Mouse (Mus musculus) MEL (cell line): ENCODE measurements around the gene Gm20708. TPM values are rescaled to one million over a fixed set of nuclear protein-coding genes. Genes with fewer than 3 reads are reported as not detected.

ENCODE experiments used
- DNase-seq: peaks from one replicate; pipeline ENCODE4 v3.0.0; 2011; ENCODE audit warnings: low read depth, low spot score
- H3K27ac ChIP-seq: 2 replicates; pipeline ENCODE4 v1.5.1; 2012; ENCODE audit warnings: low read depth, mild to moderate bottlenecking, control low read depth, low read length, moderate library complexity; ENCODE audit not compliant: control insufficient read depth
- H3K27me3 ChIP-seq, 2 experiments: fragments of 150-350 bp in 1 of 2; sonication (generic) in 1 of 2; 2 replicates each; pipeline ENCODE4 v1.6.1; 2012; ENCODE audit warnings: low read length in 2 of 2, mild to moderate bottlenecking in 2 of 2, improper control_type of control experiment in 1 of 2, moderate library complexity in 1 of 2; ENCODE audit not compliant: insufficient read depth in 2 of 2, control insufficient read depth in 1 of 2
- H3K36me3 ChIP-seq, 2 experiments: 2 replicates each; pipeline ENCODE4 v1.6.1; 2012 to 2014; ENCODE audit warnings: low read length in 2 of 2, improper control_type of control experiment in 1 of 2, inconsistent platforms in 1 of 2, mild to moderate bottlenecking in 1 of 2; ENCODE audit not compliant: insufficient read depth in 2 of 2, control insufficient read depth in 1 of 2
- H3K4me1 ChIP-seq, 2 experiments: fragments of 150-350 bp in 1 of 2; sonication (generic) in 1 of 2; 2 replicates each; pipeline ENCODE4 v1.6.1; 2012; ENCODE audit warnings: low read length in 2 of 2, improper control_type of control experiment in 1 of 2, mild to moderate bottlenecking in 1 of 2; ENCODE audit not compliant: insufficient read depth in 2 of 2, control insufficient read depth in 1 of 2
- H3K4me3 ChIP-seq, 2 experiments: fragments of 150-350 bp in 1 of 2; sonication (generic) in 1 of 2; 2 replicates each; pipeline ENCODE4 v1.5.1; 2012; ENCODE audit warnings: low read depth in 2 of 2, low read length in 2 of 2, mild to moderate bottlenecking in 2 of 2, moderate library complexity in 2 of 2, control low read depth in 1 of 2, improper control_type of control experiment in 1 of 2; ENCODE audit not compliant: control insufficient read depth in 1 of 2, insufficient read depth in 1 of 2
- H3K79me2 ChIP-seq: 2 replicates; pipeline ENCODE4 v1.6.1; 2012; ENCODE audit warnings: mild to moderate bottlenecking, low read length, moderate library complexity; ENCODE audit not compliant: control insufficient read depth, poor library complexity, insufficient read depth
- H3K9ac ChIP-seq: 2 replicates; pipeline ENCODE4 v1.6.1; 2012; ENCODE audit warnings: low read depth, mild to moderate bottlenecking, control low read depth, low read length, moderate library complexity; ENCODE audit not compliant: control insufficient read depth, poor library complexity, severe bottlenecking
- H3K9me3 ChIP-seq: fragments of 150-350 bp; sonication (generic); replicated peaks from 2 replicates; pipeline ENCODE4 v1.6.1; 2012; ENCODE audit warnings: mild to moderate bottlenecking, low read length, improper control_type of control experiment, moderate library complexity; ENCODE audit not compliant: insufficient read depth
- CHD1 ChIP-seq: IDR thresholded peaks from 2 replicates; pipeline ENCODE4 v1.6.1; 2012; ENCODE audit warnings: low read depth, mild to moderate bottlenecking, inconsistent platforms, low read length, improper control_type of control experiment
- ELF1 ChIP-seq: IDR thresholded peaks from 2 replicates; pipeline ENCODE4 v1.6.1; 2014; ENCODE audit warnings: low read depth, mild to moderate bottlenecking, inconsistent platforms, low read length, improper control_type of control experiment, moderate library complexity
- EP300 ChIP-seq, 2 experiments: IDR thresholded peaks; 2 replicates each; pipeline ENCODE4 v1.6.1; 2011; ENCODE audit warnings: improper control_type of control experiment in 2 of 2, low read length in 2 of 2, low read depth in 1 of 2, mild to moderate bottlenecking in 1 of 2
- GABPA ChIP-seq: IDR thresholded peaks from 2 replicates; pipeline ENCODE4 v1.6.1; 2012; ENCODE audit warnings: low read depth, mild to moderate bottlenecking, inconsistent platforms, low read length, improper control_type of control experiment, moderate library complexity
- GATA1 ChIP-seq: IDR thresholded peaks from 2 replicates; pipeline ENCODE4 v1.6.1; 2011; ENCODE audit warnings: low read depth, low read length, improper control_type of control experiment
- JUND ChIP-seq: IDR thresholded peaks from 2 replicates; pipeline ENCODE4 v1.6.1; 2011; ENCODE audit warnings: low read depth, mild to moderate bottlenecking, improper control_type of control experiment, low read length
- KAT2A ChIP-seq: conservative IDR thresholded peaks from 2 replicates; pipeline ENCODE4 v1.6.1; 2012; ENCODE audit warnings: low read depth, low read length, improper control_type of control experiment, inconsistent platforms
- MAFK ChIP-seq: IDR thresholded peaks from 2 replicates; pipeline ENCODE4 v1.6.1; 2011; ENCODE audit warnings: low read depth, mild to moderate bottlenecking, low read length, improper control_type of control experiment, borderline replicate concordance
- MAX ChIP-seq: IDR thresholded peaks from 2 replicates; pipeline ENCODE4 v1.6.1; 2011; ENCODE audit warnings: low read length, improper control_type of control experiment
- MXI1 ChIP-seq: IDR thresholded peaks from 2 replicates; pipeline ENCODE4 v1.6.1; 2011; ENCODE audit warnings: mild to moderate bottlenecking, low read depth, low read length, improper control_type of control experiment
- NELFE ChIP-seq: IDR thresholded peaks from 2 replicates; pipeline ENCODE4 v1.6.1; 2011; ENCODE audit warnings: low read depth, low read length, improper control_type of control experiment
- POLR2AphosphoS2 ChIP-seq: IDR thresholded peaks from 2 replicates; pipeline ENCODE4 v1.6.1; 2011; ENCODE audit warnings: low read length, improper control_type of control experiment
- POLR2AphosphoS5 ChIP-seq: IDR thresholded peaks from 2 replicates; pipeline ENCODE4 v1.6.1; 2012; ENCODE audit warnings: low read depth, borderline replicate concordance, mild to moderate bottlenecking, inconsistent platforms, low read length, moderate library complexity, mixed read lengths
- SIN3A ChIP-seq: IDR thresholded peaks from 2 replicates; pipeline ENCODE4 v1.6.1; 2012; ENCODE audit warnings: low read length, improper control_type of control experiment, inconsistent platforms
- SMC3 ChIP-seq: IDR thresholded peaks from 2 replicates; pipeline ENCODE4 v1.6.1; 2011; ENCODE audit warnings: low read depth, low read length, improper control_type of control experiment
- TAL1 ChIP-seq: IDR thresholded peaks from 2 replicates; pipeline ENCODE4 v1.6.1; 2012; ENCODE audit warnings: mild to moderate bottlenecking, inconsistent platforms, low read length, moderate library complexity, mixed read lengths
- TCF12 ChIP-seq: IDR thresholded peaks from 2 replicates; pipeline ENCODE4 v1.6.1; 2014; ENCODE audit warnings: low read depth, mild to moderate bottlenecking, inconsistent platforms, low read length, improper control_type of control experiment, moderate library complexity
- USF1 ChIP-seq: IDR thresholded peaks from 2 replicates; pipeline ENCODE4 v1.6.1; 2014; ENCODE audit warnings: low read depth, mild to moderate bottlenecking, inconsistent platforms, low read length, improper control_type of control experiment, moderate library complexity
- ZC3H11A ChIP-seq: IDR thresholded peaks from 2 replicates; pipeline ENCODE4 v1.6.1; 2012; ENCODE audit warnings: low read depth, mild to moderate bottlenecking, inconsistent platforms, low read length, improper control_type of control experiment
- ZKSCAN1 ChIP-seq: IDR thresholded peaks from 2 replicates; pipeline ENCODE4 v1.6.1; 2012; ENCODE audit warnings: low read depth, mild to moderate bottlenecking, inconsistent platforms, low read length, improper control_type of control experiment, moderate library complexity
- ZMIZ1 ChIP-seq: IDR thresholded peaks from 2 replicates; pipeline ENCODE4 v1.6.1; 2012; ENCODE audit warnings: low read depth, mild to moderate bottlenecking, inconsistent platforms, low read length, improper control_type of control experiment, moderate library complexity
- ZNF384 ChIP-seq: IDR thresholded peaks from 2 replicates; pipeline ENCODE4 v1.6.1; 2012; ENCODE audit warnings: low read depth, mild to moderate bottlenecking, inconsistent platforms, low read length, improper control_type of control experiment
- polyA plus RNA-seq, 2 experiments: library from polyadenylated mRNA; stranded (reverse) in 1 of 2; unstranded in 1 of 2; fragments of >175 nt in 1 of 2; fragments of >200 nt in 1 of 2; gene quantifications; 2 replicates each; pipeline versions ENCODE4 v1.2.1 to v1.2.4; 2012; ENCODE audit warnings: low replicate concordance in 2 of 2, low read depth in 1 of 2; ENCODE audit not compliant: insufficient read length in 2 of 2, insufficient read depth in 1 of 2, missing spikeins in 1 of 2
- total RNA-seq: library from RNA; depleted of rRNA; stranded (reverse); fragments of 300-350 nt; gene quantifications from 2 replicates; pipeline ENCODE4 v1.2.3, GENCODE M21; 2012

The Gm20708 gene
- total and polyA plus RNA-seq, 3 experiments = 0.70 to 0.85 TPM; not detected in 1

DNA sequence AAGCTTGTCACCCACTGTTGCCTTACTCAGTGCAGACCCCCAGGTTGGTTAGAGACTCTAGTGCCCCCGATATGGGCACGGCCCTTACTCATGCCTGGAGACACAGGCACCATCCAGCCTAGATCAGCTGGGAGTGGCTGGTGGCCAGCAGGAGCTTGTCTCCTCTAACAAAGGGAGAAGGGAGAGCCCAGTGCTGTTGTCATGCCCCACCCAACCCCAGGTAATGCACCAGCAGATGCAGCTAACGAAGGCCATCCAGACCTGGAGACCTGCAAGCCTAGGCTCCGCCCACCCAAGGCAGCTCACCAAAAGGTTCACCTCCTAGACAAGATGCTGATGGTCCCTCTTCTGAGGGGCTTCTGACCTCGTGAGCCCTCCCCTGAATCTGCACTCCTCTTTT lies 44.1 kb upstream of the Gm20708 start:
- H3K36me3 ChIP-seq = no peaks in the 10 kb centered on the region

GRCm38 (mm10) chr11:117766275-117766674 lies 43.2 kb upstream of the Gm20708 start:
- TF ChIP-seq JUND (no peak), NELFE (no peak), CHD1 (no peak), EP300 (IDR thresholded peaks at IDR 0.05; ENCODE audit: low read depth in 1 of 2, low read length in 2 of 2) (no peak), MAX (no peak), ZMIZ1 (no peak), SMC3 (no peak), SIN3A (no peak), POLR2AphosphoS2 (no peak; the same call in 1 of the 2 replicates), ELF1 (no peak), GABPA (no peak), MXI1 (no peak), MAFK (no peak), ZKSCAN1 (no peak), TCF12 (no peak), GATA1 (no peak), TAL1 (no peak)
- H3K4me3 ChIP-seq = no peak overlapping the region
- H3K36me3 ChIP-seq = no peaks in the 10 kb centered on the region
- H3K9ac ChIP-seq = no peak overlapping the region
- H3K27me3 ChIP-seq = no peaks in the 10 kb centered on the region
- H3K27ac ChIP-seq = no peak overlapping the region
- no peaks in the 10 kb centered on the region for H3K79me2 ChIP-seq
- no peaks in the 10 kb centered on the region for H3K4me1 ChIP-seq
- DNase-seq = no peak
- H3K9me3 ChIP-seq = no peaks in the 10 kb centered on the region

More for the DNA sequence above, 44.1 kb upstream of the Gm20708 start:
- H3K4me1 ChIP-seq = no peaks in the 10 kb centered on the region
- H3K4me3 ChIP-seq = no peak overlapping the region
- H3K9ac ChIP-seq = no peak overlapping the region
- H3K27ac ChIP-seq = no peak overlapping the region
- TF ChIP-seq ZC3H11A (no peak), ZNF384 (no peak), POLR2AphosphoS5 (no peak), USF1 (no peak), KAT2A (no peak), MXI1 (no peak), GABPA (no peak), CHD1 (no peak), GATA1 (no peak)
- H3K27me3 ChIP-seq = no peaks in the 10 kb centered on the region
- H3K79me2 ChIP-seq = no peaks in the 10 kb centered on the region
- DNase-seq = no peak
- no peaks in the 10 kb centered on the region for H3K9me3 ChIP-seq
